Mouse (Mus musculus) C2C12 (cell line): ENCODE results near the gene Top2a.

Experiments used
- CEBPB ChIP-seq: IDR thresholded peaks from one replicate; pipeline ENCODE4 v1.6.1; 2011; ENCODE audit warnings: low read depth, mild to moderate bottlenecking, control low read depth, moderate library complexity
- CTCF ChIP-seq: IDR thresholded peaks from one replicate; pipeline ENCODE4 v1.5.1; 2011; ENCODE audit not compliant: control insufficient read depth, insufficient read depth, insufficient read length
- FOSL1 ChIP-seq: IDR thresholded peaks from one replicate; pipeline ENCODE4 v1.8.0; 2011; ENCODE audit warnings: mild to moderate bottlenecking, low read length; ENCODE audit not compliant: poor library complexity, insufficient read depth, severe bottlenecking
- MAX ChIP-seq: IDR thresholded peaks from one replicate; pipeline ENCODE4 v1.6.1; 2011; ENCODE audit warnings: mild to moderate bottlenecking, control low read depth
- MYOD1 ChIP-seq: IDR thresholded peaks from one replicate; pipeline ENCODE4 v1.6.1; 2011; ENCODE audit warnings: low read depth; ENCODE audit not compliant: control insufficient read depth, insufficient read length
- MYOG ChIP-seq: IDR thresholded peaks from one replicate; pipeline ENCODE4 v1.6.1; 2011; ENCODE audit not compliant: control insufficient read depth, insufficient read length; ENCODE audit errors: extremely low read depth
- USF1 ChIP-seq: IDR thresholded peaks from one replicate; pipeline ENCODE4 v1.6.1; 2011; ENCODE audit warnings: low read depth, mild to moderate bottlenecking, control low read depth, moderate library complexity

- no peak for TF ChIP-seq CTCF
- no peak for TF ChIP-seq MAX
- TF ChIP-seq CEBPB = no peak
- TF ChIP-seq MYOG = no peak
- no peak for TF ChIP-seq MYOD1
- no peak for TF ChIP-seq FOSL1
- TF ChIP-seq USF1 = no peak
Measured at GRCm38 (mm10) chr11:99042834-99043431, 18.9 kb upstream of the Top2a start.
